Mouse (Mus musculus): ENCODE data around the gene Spaca4. TPM values are rescaled to one million over a fixed set of nuclear protein-coding genes. Genes with fewer than 3 reads are reported as not detected.

Spaca4 gene
- polyA plus RNA-seq, 2 experiments = not detected

DNA sequence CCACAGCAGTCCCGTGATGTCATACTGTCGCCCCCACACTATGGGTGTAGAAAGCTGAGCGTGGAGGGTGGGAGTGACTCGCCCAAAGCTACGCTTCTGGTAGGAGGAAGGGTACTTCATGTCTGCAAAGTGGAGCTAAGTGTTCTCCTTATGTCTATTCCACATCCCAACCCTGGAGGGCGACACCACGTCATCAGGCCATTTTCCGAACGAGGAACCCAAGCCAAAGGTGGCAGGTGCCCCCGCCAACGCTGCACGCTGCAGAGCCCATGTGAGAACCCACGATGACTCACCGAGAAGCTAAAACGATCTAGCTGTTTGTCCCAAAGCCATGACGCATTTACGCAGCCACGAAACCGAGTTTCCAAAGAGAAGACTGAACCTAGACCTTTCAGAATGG lies 16.7 kb upstream of the Spaca4 start:
- Histone ChIP-seq H3K9ac (ENCODE audit: low read depth, low read length, severe bottlenecking) (peak overlapping the region; percentile 13; the same call in 1 of the 2 replicates), H3K27me3 (ENCODE audit: control insufficient read depth, insufficient read depth, low read length) (no peaks in the 10 kb centered on the region), H3K36me3 (ENCODE audit: control insufficient read depth, insufficient read depth, low read length) (no peaks in the 10 kb centered on the region), H3K9me3 (ENCODE audit: control insufficient read depth, low read length) (no peaks in the 10 kb centered on the region; the same call in 1 of the 2 replicates), H3K4me3 (replicated peaks; ENCODE audit: low read length) (peak overlapping the region; percentile 32), H3K4me1 (ENCODE audit: control insufficient read depth, insufficient read depth, low read length) (no peaks in the 10 kb centered on the region), H3K4me2 (replicated peaks; ENCODE audit: low read depth, low read length, severe bottlenecking) (peak overlapping the region; percentile 48), H3K27ac (replicated peaks; ENCODE audit: low read depth, low read length) (no peak overlapping the region)
- whole genome bisulfite sequencing = 37% methylated on average over 19 of the region's 19 CpGs
- DNase-seq (ENCODE audit: low spot score) = no peak
- no peak for ATAC-seq (ENCODE audit: low FRiP score, low read depth)
- TF ChIP-seq POLR2A (IDR thresholded peaks at IDR 0.05; ENCODE audit: borderline replicate concordance, extremely low read depth, insufficient read depth, insufficient read length) = no peak

GRCm38 (mm10) chr7:45741777-45742176 lies 16.2 kb upstream of the Spaca4 start:
- WGBS = 34% methylated on average over 11 of the region's 11 CpGs
- H3K4me3 ChIP-seq (replicated peaks; ENCODE audit: low read length) = peak overlapping the region; percentile 32
- peak; percentile 41 for DNase-seq (ENCODE audit: low spot score)
- H3K4me2 ChIP-seq (replicated peaks; ENCODE audit: low read depth, low read length, severe bottlenecking) = peak overlapping the region; percentile 48
- TF ChIP-seq POLR2A (IDR thresholded peaks at IDR 0.05; ENCODE audit: borderline replicate concordance, extremely low read depth, insufficient read depth, insufficient read length) = no peak
- no peaks in the 10 kb centered on the region for H3K36me3 ChIP-seq (ENCODE audit: control insufficient read depth, insufficient read depth, low read length)
- H3K27ac ChIP-seq (replicated peaks; ENCODE audit: low read depth, low read length) = no peak overlapping the region
- H3K9me3 ChIP-seq (ENCODE audit: control insufficient read depth, low read length) = no peaks in the 10 kb centered on the region; the same call in 1 of the 2 replicates
- H3K9ac ChIP-seq (ENCODE audit: low read depth, low read length, severe bottlenecking) = peak overlapping the region; percentile 13; the same call in 1 of the 2 replicates
- H3K27me3 ChIP-seq (ENCODE audit: control insufficient read depth, insufficient read depth, low read length) = no peaks in the 10 kb centered on the region
- ATAC-seq (ENCODE audit: low FRiP score, low read depth) = no peak
- H3K4me1 ChIP-seq (ENCODE audit: control insufficient read depth, insufficient read depth, low read length) = no peaks in the 10 kb centered on the region

DNA sequence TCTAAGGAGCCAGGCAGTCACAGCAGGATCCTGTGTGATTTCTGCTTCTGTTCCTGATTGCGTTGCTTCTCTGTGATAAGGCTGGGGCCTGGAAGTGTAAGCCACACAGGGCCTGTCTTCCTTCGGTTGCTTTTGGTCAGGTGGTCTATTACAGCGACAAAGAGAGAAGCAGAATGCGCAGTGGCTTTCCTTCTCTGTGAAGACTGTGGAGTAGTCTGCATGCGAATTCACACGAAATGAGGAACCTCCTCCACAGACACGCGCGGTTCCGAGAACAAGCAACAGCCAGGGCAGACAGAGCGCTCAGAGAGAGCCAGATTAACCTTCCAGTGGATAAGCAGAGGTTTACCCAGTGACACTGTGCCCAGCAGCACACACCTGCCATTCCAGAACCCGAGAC lies 15.7 kb upstream of the Spaca4 start:
- no peak overlapping the region for H3K9ac ChIP-seq (ENCODE audit: low read depth, low read length, severe bottlenecking)
- no peak overlapping the region for H3K27ac ChIP-seq (replicated peaks; ENCODE audit: low read depth, low read length)
- no peaks in the 10 kb centered on the region for H3K36me3 ChIP-seq (ENCODE audit: control insufficient read depth, insufficient read depth, low read length)
- ATAC-seq (ENCODE audit: low FRiP score, low read depth) = no peak
- DNase-seq (ENCODE audit: low spot score) = no peak
- peak overlapping the region; percentile 48 for H3K4me2 ChIP-seq (replicated peaks; ENCODE audit: low read depth, low read length, severe bottlenecking)
- H3K27me3 ChIP-seq (ENCODE audit: control insufficient read depth, insufficient read depth, low read length) = no peaks in the 10 kb centered on the region
- no peaks in the 10 kb centered on the region for H3K9me3 ChIP-seq (ENCODE audit: control insufficient read depth, low read length)
- H3K4me1 ChIP-seq (ENCODE audit: control insufficient read depth, insufficient read depth, low read length) = no peaks in the 10 kb centered on the region
- 85% methylated on average over 12 of the region's 12 CpGs for WGBS
- TF ChIP-seq POLR2A (IDR thresholded peaks at IDR 0.05; ENCODE audit: borderline replicate concordance, extremely low read depth, insufficient read depth, insufficient read length) = no peak
- no peak overlapping the region for H3K4me3 ChIP-seq (replicated peaks; ENCODE audit: low read length)

DNA sequence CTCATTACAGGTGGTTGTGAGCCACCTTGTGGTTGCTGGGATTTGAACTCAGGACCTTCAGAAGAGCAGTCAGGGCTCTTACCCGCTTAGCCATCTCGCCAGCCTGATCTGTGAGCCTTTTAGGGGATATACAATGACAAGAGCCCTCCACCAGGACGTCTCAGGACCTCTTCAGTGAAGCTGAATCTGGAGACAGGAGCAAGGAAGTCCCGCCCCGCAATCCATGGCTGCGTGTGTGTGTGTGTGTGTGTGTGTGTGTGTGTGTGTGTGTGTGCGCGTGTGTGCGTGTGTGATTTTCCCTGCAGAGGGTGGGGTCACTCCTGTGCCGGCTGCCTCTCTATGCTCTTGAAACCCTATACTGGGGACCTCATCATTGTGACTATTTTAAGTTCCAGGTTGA lies 14.2 kb upstream of the Spaca4 start:
- 55% methylated on average over 7 of the region's 10 CpGs for WGBS
- no peak for ATAC-seq (ENCODE audit: low FRiP score, low read depth)
- no peaks in the 10 kb centered on the region for H3K36me3 ChIP-seq (ENCODE audit: control insufficient read depth, insufficient read depth, low read length)
- H3K4me1 ChIP-seq (ENCODE audit: control insufficient read depth, insufficient read depth, low read length) = no peaks in the 10 kb centered on the region
- no peaks in the 10 kb centered on the region for H3K27me3 ChIP-seq (ENCODE audit: control insufficient read depth, insufficient read depth, low read length)
- no peak for TF ChIP-seq POLR2A (IDR thresholded peaks at IDR 0.05; ENCODE audit: borderline replicate concordance, extremely low read depth, insufficient read depth, insufficient read length)
- no peaks in the 10 kb centered on the region for H3K9me3 ChIP-seq (ENCODE audit: control insufficient read depth, low read length)
- no peak overlapping the region for H3K9ac ChIP-seq (ENCODE audit: low read depth, low read length, severe bottlenecking)
- no peak overlapping the region for H3K27ac ChIP-seq (replicated peaks; ENCODE audit: low read depth, low read length)
- H3K4me3 ChIP-seq (replicated peaks; ENCODE audit: low read length) = no peak overlapping the region
- DNase-seq (ENCODE audit: low spot score) = no peak
- no peak overlapping the region for H3K4me2 ChIP-seq (replicated peaks; ENCODE audit: low read depth, low read length, severe bottlenecking)

- Histone ChIP-seq H3K4me2 (replicated peaks; ENCODE audit: low read depth, low read length, severe bottlenecking) (no peak overlapping the region), H3K27ac (replicated peaks; ENCODE audit: low read depth, low read length) (no peak overlapping the region), H3K4me3 (replicated peaks; ENCODE audit: low read length) (no peak overlapping the region), H3K9ac (ENCODE audit: low read depth, low read length, severe bottlenecking) (no peak overlapping the region), H3K36me3 (ENCODE audit: control insufficient read depth, insufficient read depth, low read length) (no peaks in the 10 kb centered on the region), H3K27me3 (ENCODE audit: control insufficient read depth, insufficient read depth, low read length) (no peaks in the 10 kb centered on the region), H3K9me3 (ENCODE audit: control insufficient read depth, low read length) (no peaks in the 10 kb centered on the region), H3K4me1 (ENCODE audit: control insufficient read depth, insufficient read depth, low read length) (no peaks in the 10 kb centered on the region)
- 11% methylated on average over 9 of the region's 9 CpGs for WGBS
- ATAC-seq (ENCODE audit: low FRiP score, low read depth) (peak; percentile 79; the same call in 1 of the 2 replicates), DNase-seq (ENCODE audit: low spot score) (peak; percentile 72)
- no peak for TF ChIP-seq POLR2A (IDR thresholded peaks at IDR 0.05; ENCODE audit: borderline replicate concordance, extremely low read depth, insufficient read depth, insufficient read length)
Observed at GRCm38 (mm10) chr7:45739162-45739763, 13.7 kb upstream of the Spaca4 start.
